Mouse (Mus musculus) testis, adult 2 months (tissue): ENCODE results near the gene Usp46. TPM values are rescaled to one million over a fixed set of nuclear protein-coding genes. Genes with fewer than 3 reads are reported as not detected.

ENCODE experiments used
- H3K27ac ChIP-seq: fragments of 200-500 bp; 2 replicates; pipeline ENCODE4 v1.5.1; 2012; ENCODE audit warnings: low read depth, low read length; ENCODE audit not compliant: control insufficient read depth, insufficient read depth
- H3K27me3 ChIP-seq: fragments of 200-500 bp; 2 replicates; pipeline ENCODE4 v1.6.1; 2012; ENCODE audit warnings: mild to moderate bottlenecking, low read length, moderate library complexity; ENCODE audit not compliant: control insufficient read depth, insufficient read depth
- H3K36me3 ChIP-seq: fragments of 200-500 bp; 2 replicates; pipeline ENCODE4 v1.6.1; 2012; ENCODE audit warnings: mild to moderate bottlenecking, low read length; ENCODE audit not compliant: control insufficient read depth, insufficient read depth
- H3K4me1 ChIP-seq: fragments of 200-500 bp; 2 replicates; pipeline ENCODE4 v1.6.1; 2012; ENCODE audit warnings: low read length; ENCODE audit not compliant: control insufficient read depth, insufficient read depth
- H3K4me3 ChIP-seq: fragments of 200-500 bp; 2 replicates; pipeline ENCODE4 v1.5.1; 2012; ENCODE audit warnings: low read depth, mild to moderate bottlenecking, low read length, moderate library complexity, mixed read lengths; ENCODE audit not compliant: control insufficient read depth
- CTCF ChIP-seq: fragments of 200-500 bp; IDR thresholded peaks from 2 replicates; pipeline ENCODE4 v1.5.1; 2012; ENCODE audit warnings: low read depth, mild to moderate bottlenecking, inconsistent platforms, low read length, moderate library complexity; ENCODE audit not compliant: control insufficient read depth, insufficient read depth, insufficient replicate concordance
- POLR2A ChIP-seq: fragments of 200-500 bp; IDR thresholded peaks from 2 replicates; pipeline ENCODE4 v1.6.1; 2012; ENCODE audit warnings: low read depth, mild to moderate bottlenecking, inconsistent platforms, low read length, moderate library complexity; ENCODE audit not compliant: control insufficient read depth
- polyA plus RNA-seq: library from polyadenylated mRNA; depleted of rRNA; stranded (reverse); fragments of >200 nt; gene quantifications from 2 replicates; pipeline ENCODE4 v1.2.3, GENCODE M21; 2012

Gene Usp46
- polyA plus RNA-seq, 1 experiment, result 20.4 TPM

GRCm38 (mm10) chr5:74042796-74043340 is 25.4 kb downstream of the Usp46 start:
- no peaks in the 10 kb centered on the region for H3K36me3 ChIP-seq
- H3K4me3 ChIP-seq, result no peak overlapping the region
- no peak overlapping the region for H3K27ac ChIP-seq
- TF ChIP-seq POLR2A (no peak), CTCF (no peak)
- H3K4me1 ChIP-seq, result no peaks in the 10 kb centered on the region; the same call in 1 of the 2 replicates
- H3K27me3 ChIP-seq, result no peaks in the 10 kb centered on the region

GRCm38 (mm10) chr5:74040541-74040940 is 27.7 kb downstream of the Usp46 start:
- Histone ChIP-seq H3K4me3 (no peak overlapping the region), H3K4me1 (no peaks in the 10 kb centered on the region; the same call in 1 of the 2 replicates), H3K27me3 (no peaks in the 10 kb centered on the region), H3K36me3 (no peaks in the 10 kb centered on the region), H3K27ac (no peak overlapping the region)
- TF ChIP-seq CTCF (no peak), POLR2A (no peak)

GRCm38 (mm10) chr5:74035454-74035853 is 32.8 kb downstream of the Usp46 start:
- TF ChIP-seq CTCF, result no peak
- no peak; the same call in 1 of the 2 replicates for TF ChIP-seq POLR2A
- peak overlapping the region; percentile 49; the same call in 1 of the 2 replicates for H3K4me3 ChIP-seq
- no peaks in the 10 kb centered on the region for H3K27me3 ChIP-seq
- peaks cover 6% of the 10 kb centered on the region for H3K4me1 ChIP-seq
- H3K36me3 ChIP-seq, result no peaks in the 10 kb centered on the region; the same call in 1 of the 2 replicates
- peak overlapping the region; percentile 14 for H3K27ac ChIP-seq

- H3K4me1 ChIP-seq, result peaks cover 6% of the 10 kb centered on the region
- no peak for TF ChIP-seq CTCF
- no peak for TF ChIP-seq POLR2A
- H3K36me3 ChIP-seq, result no peaks in the 10 kb centered on the region; the same call in 1 of the 2 replicates
- no peaks in the 10 kb centered on the region for H3K27me3 ChIP-seq
- H3K27ac ChIP-seq, result no peak overlapping the region
- peak overlapping the region; percentile 46; the same call in 1 of the 2 replicates for H3K4me3 ChIP-seq
These were observed 34.1 kb downstream of the Usp46 start for GRCm38 (mm10) chr5:74034177-74034576.

GRCm38 (mm10) chr5:74029787-74030186 is 38.4 kb downstream of the Usp46 start:
- H3K27me3 ChIP-seq, result no peaks in the 10 kb centered on the region
- no peak overlapping the region for H3K27ac ChIP-seq
- H3K4me3 ChIP-seq, result no peak overlapping the region
- TF ChIP-seq CTCF, result no peak
- H3K4me1 ChIP-seq, result peaks cover 6% of the 10 kb centered on the region
- H3K36me3 ChIP-seq, result no peaks in the 10 kb centered on the region; the same call in 1 of the 2 replicates

- H3K4me1 ChIP-seq, result peaks cover 6% of the 10 kb centered on the region
- no peak overlapping the region for H3K4me3 ChIP-seq
- no peaks in the 10 kb centered on the region for H3K27me3 ChIP-seq
- H3K27ac ChIP-seq, result no peak overlapping the region
- no peaks in the 10 kb centered on the region; the same call in 1 of the 2 replicates for H3K36me3 ChIP-seq
- no peak for TF ChIP-seq CTCF
- TF ChIP-seq POLR2A, result no peak
These were observed 39.3 kb downstream of the Usp46 start for GRCm38 (mm10) chr5:74028691-74029479.

GRCm38 (mm10) chr5:74028221-74028620 is 40.0 kb downstream of the Usp46 start:
- H3K27ac ChIP-seq, result no peak overlapping the region
- no peaks in the 10 kb centered on the region; the same call in 1 of the 2 replicates for H3K36me3 ChIP-seq
- no peaks in the 10 kb centered on the region for H3K27me3 ChIP-seq
- TF ChIP-seq CTCF (no peak), POLR2A (no peak)
- peaks cover 6% of the 10 kb centered on the region for H3K4me1 ChIP-seq
- H3K4me3 ChIP-seq, result no peak overlapping the region
